Mouse (Mus musculus): ENCODE measurements around the gene Psph. TPM values are rescaled to one million over a fixed set of nuclear protein-coding genes. Genes with fewer than 3 reads are reported as not detected.

The Psph gene
- polyA plus RNA-seq, 1 experiment from 2014 or later, result 35.5 TPM

GRCm38 (mm10) chr5:129725774-129726392 is 61.4 kb downstream of the Psph start:
- peak; percentile 16 for DNase-seq (ENCODE audit: low spot score)
- peaks cover 38% of the 10 kb centered on the region for H3K4me1 ChIP-seq
- H3K4me3 ChIP-seq, result peak overlapping the region; percentile 93
- peak overlapping the region; percentile 99 for H3K27ac ChIP-seq (replicated peaks)
- no peaks in the 10 kb centered on the region for H3K27me3 ChIP-seq (replicated peaks; ENCODE audit: low read depth, poor library complexity, severe bottlenecking)
- H3K36me3 ChIP-seq (replicated peaks), result no peaks in the 10 kb centered on the region
- H3K9me3 ChIP-seq, result no peaks in the 10 kb centered on the region
- WGBS, result 22% methylated on average over 7 of the region's 7 CpGs

GRCm38 (mm10) chr5:129724834-129725773 is 62.1 kb downstream of the Psph start, which contains the start of gene Nipsnap2:
Nipsnap2 (plus strand) TSS chr5:129725063.
- H3K36me3 ChIP-seq (replicated peaks), result peaks cover 2% of the 10 kb centered on the region
- DNase-seq (ENCODE audit: low spot score), result peak; percentile 97
- WGBS, result under 1% methylated on average over 92 of the region's 93 CpGs
- H3K9me3 ChIP-seq, result no peaks in the 10 kb centered on the region
- H3K4me3 ChIP-seq, result peak within 1 kb of the TSS; percentile 93
- peaks cover 30% of the 10 kb centered on the region for H3K4me1 ChIP-seq
- peak within 1 kb of the TSS; percentile 99 for H3K27ac ChIP-seq (replicated peaks)
- no peaks in the 10 kb centered on the region for H3K27me3 ChIP-seq (replicated peaks; ENCODE audit: low read depth, poor library complexity, severe bottlenecking)

GRCm38 (mm10) chr5:129724268-129724667 is 63.0 kb downstream of the Psph start:
- Histone ChIP-seq H3K36me3 (replicated peaks) (peaks cover 10% of the 10 kb centered on the region), H3K4me1 (peaks cover 21% of the 10 kb centered on the region), H3K27me3 (replicated peaks; ENCODE audit: low read depth, poor library complexity, severe bottlenecking) (no peaks in the 10 kb centered on the region), H3K4me3 (peak overlapping the region; percentile 93), H3K27ac (replicated peaks) (peak overlapping the region; percentile 99), H3K9me3 (no peaks in the 10 kb centered on the region)
- 56% methylated on average over 4 of the region's 4 CpGs for WGBS
- no peak for DNase-seq (ENCODE audit: low spot score)

- no peaks in the 10 kb centered on the region for H3K9me3 ChIP-seq
- H3K27ac ChIP-seq (replicated peaks), result no peak overlapping the region
- 80% methylated on average over 3 of the region's 3 CpGs for WGBS
- H3K4me3 ChIP-seq, result no peak overlapping the region
- no peaks in the 10 kb centered on the region for H3K27me3 ChIP-seq (replicated peaks; ENCODE audit: low read depth, poor library complexity, severe bottlenecking)
- H3K4me1 ChIP-seq, result peaks cover 11% of the 10 kb centered on the region
- DNase-seq (ENCODE audit: low spot score), result no peak
- H3K36me3 ChIP-seq (replicated peaks), result peaks cover 36% of the 10 kb centered on the region
These were observed 67.1 kb downstream of the Psph start for GRCm38 (mm10) chr5:129720176-129720575.

GRCm38 (mm10) chr5:129717016-129717415 is 70.2 kb downstream of the Psph start:
- H3K36me3 ChIP-seq (replicated peaks), result peaks cover 36% of the 10 kb centered on the region
- H3K27ac ChIP-seq (replicated peaks), result no peak overlapping the region
- peaks cover 8% of the 10 kb centered on the region for H3K4me1 ChIP-seq
- DNase-seq (ENCODE audit: low spot score), result no peak
- H3K9me3 ChIP-seq, result no peaks in the 10 kb centered on the region
- H3K4me3 ChIP-seq, result no peak overlapping the region
- no peaks in the 10 kb centered on the region for H3K27me3 ChIP-seq (replicated peaks; ENCODE audit: low read depth, poor library complexity, severe bottlenecking)
- 81% methylated on average over 9 of the region's 9 CpGs for WGBS

Other genes starting within 250 kb of the Psph start
- gene Mmp17, start 203.3 kb downstream of the Psph start, polyA plus RNA-seq (2016; fragmentation: Nextera tagmentation; extraction: Ambion mirVana), result 2.1 and 3.4 TPM in 2 replicates
- gene Zfp11, start 117.3 kb downstream of the Psph start, polyA plus RNA-seq (2016; fragmentation: Nextera tagmentation; extraction: Ambion mirVana), result 6.5 and 7.3 TPM in 2 replicates
- gene Sept14, start 78.9 kb downstream of the Psph start, polyA plus RNA-seq (2016; fragmentation: Nextera tagmentation; extraction: Ambion mirVana), result not detected in 2 replicates
- 178 and 186 TPM in 2 replicates for gene Mrps17, start 72.0 kb downstream of the Psph start, polyA plus RNA-seq (2016; fragmentation: Nextera tagmentation; extraction: Ambion mirVana)
- 74.2 and 74.8 TPM in 2 replicates for gene Nipsnap2, start 62.4 kb downstream of the Psph start, polyA plus RNA-seq (2016; fragmentation: Nextera tagmentation; extraction: Ambion mirVana)
- 44.3 and 44.9 TPM in 2 replicates for gene Sumf2, start 59.5 kb upstream of the Psph start, polyA plus RNA-seq (2016; fragmentation: Nextera tagmentation; extraction: Ambion mirVana)
- 1,193 and 1,199 TPM in 2 replicates for gene Chchd2, start 100.0 kb upstream of the Psph start, polyA plus RNA-seq (2016; fragmentation: Nextera tagmentation; extraction: Ambion mirVana)
- 7.4 and 7.7 TPM in 2 replicates for gene Zbed5, start 108.3 kb upstream of the Psph start, polyA plus RNA-seq (2016; fragmentation: Nextera tagmentation; extraction: Ambion mirVana)
- gene Phkg1, start 111.1 kb upstream of the Psph start, polyA plus RNA-seq (2016; fragmentation: Nextera tagmentation; extraction: Ambion mirVana), result 0.11 and 0.19 TPM in 2 replicates
- 3.5 and 3.7 TPM in 2 replicates for gene Nupr1l, start 121.1 kb upstream of the Psph start, polyA plus RNA-seq (2016; fragmentation: Nextera tagmentation; extraction: Ambion mirVana)
- 29.2 and 34.7 TPM in 2 replicates for gene Vkorc1l1, start 154.5 kb upstream of the Psph start, polyA plus RNA-seq (2016; fragmentation: Nextera tagmentation; extraction: Ambion mirVana)
- gene Gusb, start 215.6 kb upstream of the Psph start, polyA plus RNA-seq (2016; fragmentation: Nextera tagmentation; extraction: Ambion mirVana), result 45.3 and 47.7 TPM in 2 replicates
- gene Asl, start 241.8 kb upstream of the Psph start, polyA plus RNA-seq (2016; fragmentation: Nextera tagmentation; extraction: Ambion mirVana), result 34.2 and 34.8 TPM in 2 replicates
- gene Crcp, start 241.8 kb upstream of the Psph start, polyA plus RNA-seq (2016; fragmentation: Nextera tagmentation; extraction: Ambion mirVana), result 53.3 and 54.4 TPM in 2 replicates

Data from embryonic facial prominence, embryonic 10.5 days (tissue).